Mouse (Mus musculus): ENCODE measurements at regions not wholly inside any gene's neighbourhood (a gene's known extent, or its start where the extent isn't known, plus 50 kb on each side); places are given as distances from the start of the nearest gene placed in this dataset.

DNA sequence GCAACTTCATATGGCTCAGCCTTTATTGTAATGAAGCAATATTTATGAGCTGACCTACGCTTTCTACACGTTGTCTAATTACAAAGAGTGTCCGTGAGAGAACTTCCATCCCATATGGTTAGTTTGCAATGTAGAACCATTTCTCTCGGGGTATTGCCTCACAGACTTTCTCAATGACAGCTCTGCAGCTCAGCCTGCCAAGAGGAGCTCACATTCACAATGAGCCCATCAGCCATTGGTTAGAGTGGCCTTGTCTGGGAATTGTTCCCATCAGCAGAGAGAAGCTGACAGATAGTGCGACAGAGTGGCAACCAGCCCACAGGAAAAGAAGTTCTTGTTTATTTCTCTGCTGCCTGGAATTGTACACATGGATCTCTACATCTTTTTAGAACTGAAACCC is 409.7 kb downstream of the Zfp704 start:
- Histone ChIP-seq H3K4me1 (no peaks in the 10 kb centered on the region), H3K4me3 (no peak overlapping the region), H3K27ac (no peak overlapping the region), H3K4me2 (no peak overlapping the region), H3K36me3 (ENCODE audit: poor library complexity, severe bottlenecking) (no peaks in the 10 kb centered on the region), H3K9ac (no peak overlapping the region), H3K9me3 (replicated peaks) (no peaks in the 10 kb centered on the region), H3K27me3 (no peaks in the 10 kb centered on the region)
- peak; percentile 89 for ATAC-seq
- WGBS = 75% methylated on average over 5 of the region's 5 CpGs

DNA sequence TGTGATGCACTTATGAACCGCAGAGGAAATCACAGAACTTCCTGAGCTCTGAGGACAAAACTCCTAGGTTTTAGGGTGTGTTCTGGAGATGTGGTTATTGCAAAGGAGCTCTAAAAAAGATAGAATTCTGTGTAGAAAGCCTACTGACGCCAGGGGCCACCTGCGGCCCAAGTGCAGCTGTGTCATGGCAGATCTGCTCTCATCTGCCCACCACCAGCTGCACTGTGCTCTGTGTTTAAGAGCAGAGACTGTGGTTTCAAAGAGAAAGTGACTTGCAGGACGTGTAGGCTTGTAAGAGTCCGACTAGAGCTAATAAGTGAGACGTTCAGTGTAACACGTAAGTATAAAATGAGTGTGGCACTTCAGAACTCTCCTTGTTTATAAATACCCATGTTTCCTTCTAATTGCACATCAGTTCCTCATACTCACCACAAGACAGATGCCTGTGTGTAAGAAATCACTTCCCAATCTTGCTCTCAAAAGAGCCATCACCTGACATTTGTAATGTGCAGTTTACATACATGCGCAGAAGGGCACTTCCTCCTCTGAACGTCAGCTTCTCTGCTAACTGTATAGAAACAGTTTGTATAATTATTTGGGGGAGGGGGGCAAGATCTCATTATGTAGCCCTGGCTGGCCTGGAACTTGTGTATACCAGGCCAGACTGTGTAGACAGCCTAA is 411.1 kb downstream of the Zfp704 start:
- Histone ChIP-seq H3K4me3 (no peak overlapping the region), H3K27ac (no peak overlapping the region), H3K27me3 (no peaks in the 10 kb centered on the region), H3K9ac (no peak overlapping the region), H3K4me2 (no peak overlapping the region), H3K36me3 (ENCODE audit: poor library complexity, severe bottlenecking) (no peaks in the 10 kb centered on the region), H3K9me3 (replicated peaks) (no peaks in the 10 kb centered on the region), H3K4me1 (no peaks in the 10 kb centered on the region)
- ATAC-seq = no peak
- WGBS = 85% methylated on average over 9 of the region's 9 CpGs

DNA sequence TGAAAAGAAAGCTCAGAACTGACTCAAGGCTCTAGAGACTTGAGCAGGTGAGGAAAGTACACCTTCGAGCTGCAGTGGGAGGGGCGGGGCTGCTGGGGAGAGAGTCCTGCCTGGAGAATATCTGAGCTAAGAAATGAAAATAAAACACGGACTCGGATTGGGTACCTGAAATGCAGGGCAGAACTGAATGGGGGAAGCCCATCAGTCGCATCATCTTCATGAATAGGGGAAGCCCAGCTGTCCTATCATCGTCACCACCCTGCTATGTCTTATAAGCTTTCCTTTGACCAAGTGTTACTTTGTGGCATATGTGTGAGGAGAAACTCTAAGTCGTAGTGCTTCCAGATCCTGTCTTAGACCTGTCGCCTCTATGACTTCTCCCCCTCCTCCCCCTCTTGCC is 414.1 kb downstream of the Zfp704 start:
- Histone ChIP-seq H3K27me3 (no peaks in the 10 kb centered on the region), H3K4me1 (no peaks in the 10 kb centered on the region), H3K9me3 (replicated peaks) (no peaks in the 10 kb centered on the region), H3K36me3 (ENCODE audit: poor library complexity, severe bottlenecking) (no peaks in the 10 kb centered on the region), H3K9ac (no peak overlapping the region), H3K27ac (no peak overlapping the region), H3K4me3 (no peak overlapping the region), H3K4me2 (no peak overlapping the region)
- no peak for ATAC-seq
- WGBS = 85% methylated on average over 8 of the region's 8 CpGs

DNA sequence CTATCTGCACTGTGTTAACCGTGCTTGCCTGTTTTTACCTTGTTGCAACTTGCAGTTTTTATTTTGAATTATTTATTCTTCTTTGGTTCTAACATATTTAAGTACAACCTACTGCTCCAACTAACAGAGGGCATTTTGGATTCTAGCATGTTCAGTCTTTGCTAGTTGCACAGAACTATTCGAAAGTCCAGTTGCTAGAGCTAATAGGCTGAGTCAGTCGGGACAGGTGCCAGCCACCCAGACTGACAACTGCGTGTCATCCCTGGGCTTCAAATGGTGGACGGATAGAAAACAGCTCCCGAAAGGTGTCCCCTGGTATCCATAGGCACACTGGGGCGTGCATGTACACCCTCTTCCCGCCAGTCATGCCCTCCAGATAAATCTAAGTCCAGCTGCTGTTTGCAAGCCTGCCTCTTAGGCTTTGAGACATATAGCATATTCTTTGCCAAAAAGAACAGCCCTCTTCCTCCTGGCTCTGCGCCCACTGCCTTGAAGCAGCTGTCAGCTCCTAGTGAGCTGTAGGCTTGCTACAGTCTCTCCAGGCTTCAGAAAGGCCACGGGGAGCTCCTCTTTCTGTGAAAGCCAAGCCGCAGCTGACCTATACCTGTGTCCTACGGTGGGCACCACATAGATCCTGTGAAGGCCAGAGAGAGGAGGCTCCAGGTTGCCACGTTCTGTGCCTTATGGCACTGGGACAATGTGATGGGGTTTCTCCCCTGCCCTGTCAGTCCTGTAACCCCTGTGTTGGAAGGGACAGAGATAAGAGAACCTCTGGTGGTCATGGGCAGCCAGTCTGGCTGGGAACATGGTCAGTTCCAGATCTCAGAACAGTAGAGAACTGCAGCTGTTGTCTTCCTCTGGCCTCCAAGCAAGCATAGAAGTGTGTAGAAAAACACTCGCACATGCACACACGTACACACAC is 420.3 kb downstream of the Zfp704 start:
- Histone ChIP-seq H3K27ac (no peak overlapping the region), H3K4me3 (no peak overlapping the region), H3K9me3 (replicated peaks) (no peaks in the 10 kb centered on the region), H3K9ac (no peak overlapping the region), H3K36me3 (ENCODE audit: poor library complexity, severe bottlenecking) (no peaks in the 10 kb centered on the region), H3K4me2 (no peak overlapping the region), H3K27me3 (no peaks in the 10 kb centered on the region), H3K4me1 (peaks cover 7% of the 10 kb centered on the region)
- WGBS = 83% methylated on average over 15 of the region's 15 CpGs
- ATAC-seq = peak; percentile 75

DNA sequence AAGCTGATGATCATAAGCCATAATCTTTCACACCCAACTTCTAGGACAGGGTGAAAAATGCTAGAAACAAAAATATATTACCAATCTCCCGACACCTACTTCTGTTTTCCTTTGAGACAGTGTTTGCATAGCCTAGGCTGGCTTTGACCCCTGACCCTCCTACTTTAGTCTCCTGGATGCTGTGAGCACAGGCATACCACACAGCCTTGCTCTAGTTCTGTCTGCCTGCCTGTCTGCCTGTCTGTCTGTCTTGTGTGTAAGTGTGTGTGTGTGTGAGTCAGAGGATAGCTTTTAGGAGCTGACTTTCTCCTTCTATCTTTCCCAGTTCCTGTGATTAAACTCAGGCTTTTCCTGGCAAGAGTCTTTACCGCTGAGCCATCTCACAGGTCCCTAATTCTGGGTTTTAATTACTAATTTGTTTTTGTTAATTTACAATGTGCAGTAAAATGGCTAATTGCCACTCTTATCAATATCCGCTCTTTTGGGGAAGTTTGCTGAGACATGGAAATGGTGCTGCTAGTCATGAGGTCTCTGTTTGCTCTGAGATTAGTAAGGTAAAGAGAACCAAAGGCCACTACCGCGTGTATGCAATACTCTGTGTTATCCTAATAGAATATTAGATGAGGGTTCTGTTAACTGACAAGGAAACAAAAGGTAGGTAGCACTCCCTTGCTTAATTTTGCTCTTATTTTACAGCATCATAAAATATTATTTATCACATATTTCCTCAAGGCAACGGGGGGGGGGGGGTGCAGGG is 423.3 kb downstream of the Zfp704 start:
- H3K9me3 ChIP-seq (replicated peaks) = no peaks in the 10 kb centered on the region
- H3K9ac ChIP-seq = no peak overlapping the region
- 80% methylated on average over 6 of the region's 6 CpGs for WGBS

DNA sequence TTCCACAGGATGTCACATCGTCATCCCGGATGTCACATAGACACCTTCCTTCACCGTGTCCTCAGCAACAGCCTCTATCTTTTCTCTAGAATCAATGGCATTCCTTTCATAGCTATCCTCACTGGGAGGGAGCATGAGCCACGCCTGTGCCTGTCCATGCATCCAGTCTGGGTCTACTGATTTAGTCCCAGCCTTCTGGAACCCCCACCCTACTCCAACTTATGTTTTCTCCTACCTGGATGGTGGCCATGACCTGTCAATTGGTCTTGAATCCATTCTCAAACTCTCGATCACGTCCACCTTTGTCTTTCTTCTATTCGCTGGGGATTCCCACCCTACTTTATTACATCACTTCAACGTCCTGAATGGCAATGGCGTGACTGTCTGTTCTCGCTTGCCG is 428.3 kb downstream of the Zfp704 start:
- Histone ChIP-seq H3K4me1 (no peaks in the 10 kb centered on the region), H3K36me3 (ENCODE audit: poor library complexity, severe bottlenecking) (no peaks in the 10 kb centered on the region)
- no peak for ATAC-seq

More for the DNA sequence above, 423.3 kb downstream of the Zfp704 start:
- ATAC-seq = no peak
- H3K4me2 ChIP-seq = no peak overlapping the region
- H3K27me3 ChIP-seq = no peaks in the 10 kb centered on the region
- no peak overlapping the region for H3K4me3 ChIP-seq
- H3K4me1 ChIP-seq = peaks cover 7% of the 10 kb centered on the region
- H3K36me3 ChIP-seq (ENCODE audit: poor library complexity, severe bottlenecking) = no peaks in the 10 kb centered on the region
- H3K27ac ChIP-seq = no peak overlapping the region

DNA sequence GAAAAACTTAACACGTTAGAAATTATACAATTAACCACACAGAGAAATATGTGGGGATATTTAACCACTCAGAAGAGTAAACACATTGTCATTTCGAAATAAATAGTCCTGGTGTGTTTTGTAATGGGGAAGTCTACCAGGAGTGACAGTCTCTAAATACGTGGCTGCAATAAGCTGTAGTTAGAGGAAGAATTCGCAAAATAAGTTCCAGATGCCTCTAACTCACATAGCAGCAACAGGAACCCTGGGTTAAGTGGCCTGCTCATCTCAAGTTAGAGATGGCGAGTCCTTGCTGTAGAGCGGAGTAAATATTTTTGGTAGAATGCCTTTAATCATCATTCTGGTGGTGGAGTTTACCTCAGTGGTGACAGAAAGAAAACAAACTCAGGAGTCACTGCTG is 430.2 kb downstream of the Zfp704 start:
- H3K36me3 ChIP-seq (ENCODE audit: poor library complexity, severe bottlenecking) = no peaks in the 10 kb centered on the region
- 91% methylated on average over 6 of the region's 6 CpGs for WGBS
- no peak for ATAC-seq
- no peak overlapping the region for H3K9ac ChIP-seq
- no peaks in the 10 kb centered on the region for H3K9me3 ChIP-seq (replicated peaks)
- no peak overlapping the region for H3K4me3 ChIP-seq
- H3K4me1 ChIP-seq = peaks cover under 1% of the 10 kb centered on the region; the same call in 1 of the 2 replicates
- no peak overlapping the region for H3K4me2 ChIP-seq
- H3K27ac ChIP-seq = no peak overlapping the region
- no peaks in the 10 kb centered on the region for H3K27me3 ChIP-seq

More for the DNA sequence above, 428.3 kb downstream of the Zfp704 start:
- Histone ChIP-seq H3K9me3 (replicated peaks) (no peaks in the 10 kb centered on the region), H3K4me3 (no peak overlapping the region), H3K9ac (no peak overlapping the region), H3K27ac (no peak overlapping the region), H3K27me3 (no peaks in the 10 kb centered on the region), H3K4me2 (no peak overlapping the region)
- 90% methylated on average over 11 of the region's 11 CpGs for WGBS

DNA sequence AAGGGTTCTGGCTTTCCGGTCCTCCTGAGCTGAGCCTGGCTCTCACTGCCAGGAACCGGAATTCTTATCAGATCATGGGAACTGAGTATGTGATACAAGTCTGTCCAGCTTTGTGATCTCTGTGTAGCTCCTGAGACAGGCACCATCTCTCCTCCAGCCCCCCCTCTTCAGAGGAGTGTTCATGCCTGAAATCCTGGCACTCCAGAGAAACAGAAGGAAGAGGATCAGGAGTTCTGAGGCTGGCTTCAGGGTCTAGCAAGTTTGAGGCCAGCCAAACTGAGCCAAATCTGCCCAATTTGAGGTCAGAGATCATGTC is 435.4 kb downstream of the Zfp704 start:
- Histone ChIP-seq H3K4me3 (no peak overlapping the region), H3K4me1 (peaks cover 13% of the 10 kb centered on the region), H3K27me3 (0 out of 2 replicates have a peak, but pooled peaks cover 5% of the 10 kb centered on the region), H3K27ac (peak overlapping the region; percentile 65), H3K4me2 (peak overlapping the region; percentile 39), H3K9ac (no peak overlapping the region), H3K9me3 (replicated peaks) (no peaks in the 10 kb centered on the region), H3K36me3 (ENCODE audit: poor library complexity, severe bottlenecking) (no peaks in the 10 kb centered on the region)
- 55% methylated on average over 2 of the region's 2 CpGs for WGBS
- no peak; the same call in 1 of the 2 replicates for ATAC-seq

DNA sequence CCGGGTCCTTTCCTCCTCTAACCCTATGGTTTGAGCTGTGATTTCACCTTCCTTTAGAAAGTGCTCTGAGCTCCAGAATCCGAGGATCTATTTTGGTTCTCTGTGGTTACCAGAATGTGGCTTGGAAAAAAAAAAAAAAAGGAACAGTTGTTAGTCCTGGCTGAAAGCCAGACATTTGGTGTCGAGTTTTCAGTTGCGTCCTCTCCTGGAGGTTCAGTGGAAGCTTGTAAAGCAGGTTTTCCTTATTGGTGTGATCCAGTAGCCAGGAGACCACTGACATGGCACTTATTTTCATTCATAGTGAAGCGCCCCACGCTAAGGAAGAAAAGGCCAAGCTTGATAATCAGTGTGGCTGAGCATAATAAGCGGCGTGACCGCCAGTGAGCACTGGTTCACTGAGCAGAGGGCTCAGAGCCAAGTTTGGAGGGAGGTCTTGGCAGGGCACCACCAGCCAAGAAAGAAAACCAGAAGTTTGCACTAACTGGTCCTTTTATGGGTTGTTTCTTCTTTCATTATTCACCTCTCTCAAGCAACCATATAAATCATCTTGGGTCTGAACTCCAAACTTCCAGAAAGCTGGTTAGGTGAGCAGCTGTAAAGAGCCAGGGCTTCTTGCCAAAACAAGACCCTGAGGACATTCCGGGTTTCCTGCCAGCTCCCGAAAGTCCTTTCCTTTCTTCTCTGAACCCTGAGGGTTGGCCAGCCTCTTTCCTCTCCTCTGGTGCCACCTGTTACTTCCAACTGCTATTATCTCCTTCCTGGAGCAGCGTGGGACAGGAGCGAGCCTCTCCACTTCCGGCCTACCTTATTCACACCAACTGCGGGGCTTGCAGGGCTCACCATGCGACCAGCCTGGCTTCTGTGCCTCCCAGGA is 436.0 kb downstream of the Zfp704 start:
- no peak overlapping the region for H3K9ac ChIP-seq
- no peaks in the 10 kb centered on the region for H3K36me3 ChIP-seq (ENCODE audit: poor library complexity, severe bottlenecking)
- H3K9me3 ChIP-seq (replicated peaks) = no peaks in the 10 kb centered on the region
- peak; percentile 93 for ATAC-seq
- H3K27me3 ChIP-seq = 0 out of 2 replicates have a peak, but pooled peaks cover 5% of the 10 kb centered on the region
- WGBS = 18% methylated on average over 16 of the region's 16 CpGs
- H3K4me3 ChIP-seq = no peak overlapping the region
- H3K4me1 ChIP-seq = peaks cover 13% of the 10 kb centered on the region
- peak overlapping the region; percentile 65 for H3K27ac ChIP-seq
- H3K4me2 ChIP-seq = peak overlapping the region; percentile 39

DNA sequence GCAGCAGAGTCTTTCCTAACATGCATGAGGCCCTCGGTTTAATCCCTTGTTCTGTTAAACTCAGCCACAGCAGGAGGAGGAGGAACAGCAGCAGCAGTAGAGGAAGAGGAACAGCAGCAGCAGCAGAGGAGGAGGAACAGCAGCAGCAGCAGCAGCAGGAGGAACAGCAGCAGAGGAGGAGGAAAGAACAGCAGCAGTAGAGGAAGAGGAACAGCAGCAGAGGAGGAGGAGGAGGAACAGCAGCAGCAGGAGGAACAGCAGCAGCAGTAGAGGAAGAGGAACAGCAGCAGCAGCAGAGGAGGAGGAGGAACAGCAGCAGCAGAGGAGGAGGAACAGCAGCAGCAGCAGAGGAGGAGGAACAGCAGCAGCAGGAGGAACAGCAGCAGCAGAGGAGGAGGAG is 437.9 kb downstream of the Zfp704 start:
- Histone ChIP-seq H3K27me3 (0 out of 2 replicates have a peak, but pooled peaks cover 5% of the 10 kb centered on the region), H3K9me3 (replicated peaks) (no peaks in the 10 kb centered on the region), H3K9ac (no peak overlapping the region), H3K27ac (no peak overlapping the region), H3K4me1 (peaks cover 13% of the 10 kb centered on the region), H3K4me2 (no peak overlapping the region), H3K4me3 (no peak overlapping the region), H3K36me3 (ENCODE audit: poor library complexity, severe bottlenecking) (no peaks in the 10 kb centered on the region)
- ATAC-seq = no peak
- 23% methylated on average over 1 of the region's 1 CpGs for WGBS

DNA sequence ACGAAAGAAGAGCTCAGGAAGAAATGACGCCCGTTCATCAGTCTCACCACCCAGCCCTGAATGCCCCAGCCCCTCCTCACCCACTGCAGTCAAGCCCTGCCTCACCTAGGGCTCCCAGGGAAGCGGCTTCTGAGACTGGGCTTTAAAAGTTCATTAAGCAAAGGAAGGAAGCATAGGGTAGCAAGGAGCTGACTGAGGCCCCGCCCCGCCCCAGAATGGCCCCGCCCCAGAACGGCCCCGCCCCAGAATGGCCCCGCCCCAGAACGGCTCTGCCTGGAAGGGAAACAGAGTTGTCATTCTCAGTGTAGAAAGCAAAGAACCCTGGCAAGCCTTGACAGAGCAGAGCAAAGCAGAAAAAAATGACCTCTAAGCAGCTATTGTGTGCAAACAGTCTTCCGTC is 440.9 kb downstream of the Zfp704 start:
- Histone ChIP-seq H3K9me3 (replicated peaks) (no peaks in the 10 kb centered on the region), H3K27ac (no peak overlapping the region), H3K4me2 (no peak overlapping the region), H3K4me1 (peaks cover 6% of the 10 kb centered on the region; the same call in 1 of the 2 replicates), H3K9ac (no peak overlapping the region), H3K4me3 (no peak overlapping the region), H3K36me3 (ENCODE audit: poor library complexity, severe bottlenecking) (no peaks in the 10 kb centered on the region), H3K27me3 (0 out of 2 replicates have a peak, but pooled peaks cover 5% of the 10 kb centered on the region)
- WGBS = 80% methylated on average over 12 of the region's 12 CpGs
- no peak for ATAC-seq
